Mouse (Mus musculus) right cerebral cortex, postnatal 36 days (tissue): ENCODE measurements at regions not wholly inside any gene's neighbourhood (a gene's known extent, or its start where the extent isn't known, plus 50 kb on each side); places are given as distances from the start of the nearest gene placed in this dataset.
A peak's percentile ranks its signal among the peaks of the same experiment; 100 is the strongest.

Experiments
- DNase-seq, 2 experiments: peaks; one replicate each; pipeline ENCODE4 v3.0.0; 2022; ENCODE audit warnings: low spot score in 2 of 2, mixed read lengths in 1 of 2

GRCm38 (mm10) chr7:52399513-52399912, 384.0 kb upstream of the 1700015G11Rik start:
- DNase-seq: no peak

DNA sequence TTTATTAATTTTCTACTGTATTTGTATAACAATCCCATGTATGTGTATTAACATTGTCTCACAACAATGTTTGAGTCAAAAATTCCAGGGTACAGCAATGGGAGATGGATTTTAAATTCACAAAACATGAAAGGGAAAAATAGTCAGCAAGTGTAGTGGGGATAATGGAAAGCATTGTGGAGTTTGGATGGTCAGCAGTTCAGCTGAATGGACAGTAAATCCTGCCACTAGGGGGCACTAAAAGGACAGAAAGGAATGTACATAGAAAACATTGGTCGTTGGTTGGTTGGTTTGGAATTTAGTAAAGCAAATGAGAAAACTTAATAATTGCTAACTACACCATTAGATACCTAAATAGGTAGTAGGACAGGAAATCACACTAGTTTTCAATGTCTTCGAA, 376.3 kb upstream of the 1700015G11Rik start:
- DNase-seq: peak; percentile 4 to 28
